Mouse (Mus musculus) neural tube, embryonic 15.5 days (tissue): ENCODE data around the gene Pcyt1a. TPM values are rescaled to one million over a fixed set of nuclear protein-coding genes. Genes with fewer than 3 reads are reported as not detected.
A peak's percentile ranks its signal among the peaks of the same experiment; 100 is the strongest.

Source experiments
- ATAC-seq: fragments of 200-750 bp; cut with Nextera tagmentation; 2 replicates; pipeline ENCODE4 v1.8.0; 2017; ENCODE audit warnings: mild to moderate bottlenecking, moderate TSS enrichment, moderate library complexity; ENCODE audit not compliant: low FRiP score
- H3K27ac ChIP-seq: fragments of 300-500 bp; sonication (generic); replicated peaks from 2 replicates; pipeline ENCODE4 v1.5.1; 2015; ENCODE audit warnings: mild to moderate bottlenecking, inconsistent platforms
- H3K27me3 ChIP-seq: fragments of 300-500 bp; sonication (generic); replicated peaks from 2 replicates; pipeline ENCODE4 v1.6.1; 2015; ENCODE audit warnings: inconsistent platforms
- H3K36me3 ChIP-seq: fragments of 300-500 bp; sonication (generic); 2 replicates; pipeline ENCODE4 v1.6.1; 2015; ENCODE audit warnings: inconsistent platforms
- H3K4me1 ChIP-seq: fragments of 300-500 bp; sonication (generic); 2 replicates; pipeline ENCODE4 v1.6.1; 2015; ENCODE audit warnings: inconsistent platforms
- H3K4me2 ChIP-seq: fragments of 300-500 bp; sonication (generic); 2 replicates; pipeline ENCODE4 v1.6.1; 2015; ENCODE audit warnings: inconsistent platforms, mild to moderate bottlenecking, moderate library complexity
- H3K4me3 ChIP-seq: fragments of 300-500 bp; sonication (generic); replicated peaks from 2 replicates; pipeline ENCODE4 v1.5.1; 2015; ENCODE audit warnings: mild to moderate bottlenecking, inconsistent platforms
- H3K9ac ChIP-seq: fragments of 300-500 bp; sonication (generic); replicated peaks from 2 replicates; pipeline ENCODE4 v1.6.1; 2015; ENCODE audit warnings: mild to moderate bottlenecking, inconsistent platforms
- H3K9me3 ChIP-seq: fragments of 300-500 bp; sonication (generic); replicated peaks from 2 replicates; pipeline ENCODE4 v1.6.1; 2016; ENCODE audit warnings: inconsistent platforms
- WGBS: fragments of 180-500 bp; shearing (Covaris S2); methylation state at CpG from one replicate; pipeline ENCODE4 v1.1.7; 2015; ENCODE audit warnings: mixed read lengths; 5-methylcytosine and 5-hydroxymethylcytosine counted together
- polyA plus RNA-seq: library from polyadenylated mRNA; unstranded; fragments of >200 nt; fragmentation: Nextera tagmentation; extraction: Ambion mirVana; gene quantifications from 2 replicates; pipeline ENCODE4 v1.2.1, GENCODE M21; 2015

Gene Pcyt1a
- polyA plus RNA-seq, 1 experiment from 2014 or later: 46.0 TPM

- Histone ChIP-seq H3K27me3 (no peaks in the 10 kb centered on the region), H3K27ac (no peak overlapping the region), H3K9me3 (no peaks in the 10 kb centered on the region), H3K4me2 (no peak overlapping the region), H3K9ac (no peak overlapping the region), H3K4me3 (no peak overlapping the region), H3K36me3 (no peaks in the 10 kb centered on the region), H3K4me1 (no peaks in the 10 kb centered on the region)
- no peak for ATAC-seq
- 92% methylated on average over 3 of the region's 3 CpGs for WGBS
These were observed 27.9 kb upstream of the Pcyt1a start for GRCm38 (mm10) chr16:32402818-32403217.

GRCm38 (mm10) chr16:32405716-32406115 is 25.0 kb upstream of the Pcyt1a start:
- no peaks in the 10 kb centered on the region for H3K36me3 ChIP-seq
- H3K4me2 ChIP-seq: no peak overlapping the region
- no peak for ATAC-seq
- no peak overlapping the region for H3K4me3 ChIP-seq
- no peak overlapping the region for H3K27ac ChIP-seq
- H3K9ac ChIP-seq: no peak overlapping the region
- H3K4me1 ChIP-seq: no peaks in the 10 kb centered on the region
- no peaks in the 10 kb centered on the region for H3K9me3 ChIP-seq
- no peaks in the 10 kb centered on the region for H3K27me3 ChIP-seq
- WGBS: 93% methylated on average over 9 of the region's 9 CpGs

GRCm38 (mm10) chr16:32406671-32407070 is 24.1 kb upstream of the Pcyt1a start:
- Histone ChIP-seq H3K4me2 (no peak overlapping the region), H3K4me1 (no peaks in the 10 kb centered on the region), H3K9me3 (no peaks in the 10 kb centered on the region), H3K27me3 (no peaks in the 10 kb centered on the region), H3K36me3 (no peaks in the 10 kb centered on the region), H3K9ac (no peak overlapping the region), H3K4me3 (no peak overlapping the region), H3K27ac (no peak overlapping the region)
- ATAC-seq: no peak
- 83% methylated on average over 6 of the region's 6 CpGs for WGBS

GRCm38 (mm10) chr16:32407730-32408129 is 23.0 kb upstream of the Pcyt1a start:
- no peaks in the 10 kb centered on the region for H3K36me3 ChIP-seq
- H3K4me1 ChIP-seq: no peaks in the 10 kb centered on the region
- H3K9ac ChIP-seq: no peak overlapping the region
- WGBS: 83% methylated on average over 10 of the region's 10 CpGs
- no peak overlapping the region for H3K4me3 ChIP-seq
- H3K27me3 ChIP-seq: no peaks in the 10 kb centered on the region
- no peak for ATAC-seq
- no peak overlapping the region for H3K27ac ChIP-seq
- H3K9me3 ChIP-seq: no peaks in the 10 kb centered on the region
- no peak overlapping the region for H3K4me2 ChIP-seq

GRCm38 (mm10) chr16:32417457-32417856 is 13.3 kb upstream of the Pcyt1a start:
- Histone ChIP-seq H3K36me3 (no peaks in the 10 kb centered on the region), H3K27me3 (no peaks in the 10 kb centered on the region), H3K27ac (no peak overlapping the region), H3K4me2 (no peak overlapping the region), H3K9ac (no peak overlapping the region), H3K4me3 (no peak overlapping the region), H3K9me3 (no peaks in the 10 kb centered on the region), H3K4me1 (peaks cover 12% of the 10 kb centered on the region)
- ATAC-seq: no peak
- WGBS: 34% methylated on average over 1 of the region's 1 CpGs

GRCm38 (mm10) chr16:32419517-32420483 is 10.9 kb upstream of the Pcyt1a start, which contains the start of gene Tctex1d2:
Gene Tctex1d2 (plus strand): TSS chr16:32419702.
- peak within 1 kb of the TSS; percentile 66 for H3K4me3 ChIP-seq
- H3K4me2 ChIP-seq: peak within 1 kb of the TSS; percentile 65
- H3K36me3 ChIP-seq: no peaks in the 10 kb centered on the region
- under 1% methylated on average over 45 of the region's 45 CpGs for WGBS
- H3K4me1 ChIP-seq: peaks cover 12% of the 10 kb centered on the region
- H3K27me3 ChIP-seq: no peaks in the 10 kb centered on the region
- peak within 1 kb of the TSS; percentile 92 for H3K27ac ChIP-seq
- H3K9ac ChIP-seq: peak within 1 kb of the TSS; percentile 71
- peak; percentile 96 for ATAC-seq
- H3K9me3 ChIP-seq: no peaks in the 10 kb centered on the region

- H3K27me3 ChIP-seq: no peaks in the 10 kb centered on the region
These were observed 3.2 kb upstream of the Pcyt1a start for GRCm38 (mm10) chr16:32427506-32427905.

GRCm38 (mm10) chr16:32431047-32431591 is 398 bp downstream of the Pcyt1a start:
- peak overlapping the region; percentile 89 for H3K9ac ChIP-seq
- H3K36me3 ChIP-seq: no peaks in the 10 kb centered on the region
- peak overlapping the region; percentile 81 for H3K4me2 ChIP-seq
- peak overlapping the region; percentile 79 for H3K4me3 ChIP-seq
- H3K9me3 ChIP-seq: no peaks in the 10 kb centered on the region
- 0 out of 2 replicates have a peak, but pooled peaks have one; percentile 1 for ATAC-seq
- WGBS: 1% methylated on average over 28 of the region's 28 CpGs
- peak overlapping the region; percentile 94 for H3K27ac ChIP-seq
- no peaks in the 10 kb centered on the region for H3K27me3 ChIP-seq
- H3K4me1 ChIP-seq: peaks cover 25% of the 10 kb centered on the region

More at GRCm38 (mm10) chr16:32427506-32427905, 3.2 kb upstream of the Pcyt1a start:
- ATAC-seq: no peak
- H3K4me1 ChIP-seq: peaks cover 23% of the 10 kb centered on the region
- no peak overlapping the region for H3K4me2 ChIP-seq
- H3K27ac ChIP-seq: no peak overlapping the region
- WGBS: 84% methylated on average over 3 of the region's 3 CpGs
- no peaks in the 10 kb centered on the region for H3K9me3 ChIP-seq
- no peaks in the 10 kb centered on the region for H3K36me3 ChIP-seq
- no peak overlapping the region for H3K9ac ChIP-seq
- no peak overlapping the region for H3K4me3 ChIP-seq

GRCm38 (mm10) chr16:32431926-32432325 is 1.2 kb downstream of the Pcyt1a start:
- Histone ChIP-seq H3K9ac (no peak overlapping the region), H3K9me3 (no peaks in the 10 kb centered on the region), H3K27me3 (no peaks in the 10 kb centered on the region), H3K4me1 (peaks cover 25% of the 10 kb centered on the region), H3K4me3 (peak overlapping the region; percentile 79), H3K4me2 (peak overlapping the region; percentile 81), H3K36me3 (no peaks in the 10 kb centered on the region), H3K27ac (no peak overlapping the region)
- ATAC-seq: no peak
- 100% methylated on average over 1 of the region's 1 CpGs for WGBS

- peaks cover 25% of the 10 kb centered on the region for H3K4me1 ChIP-seq
- WGBS: 87% methylated on average over 2 of the region's 2 CpGs
- no peak overlapping the region for H3K9ac ChIP-seq
- H3K9me3 ChIP-seq: no peaks in the 10 kb centered on the region
- no peak overlapping the region for H3K4me2 ChIP-seq
- no peak overlapping the region for H3K27ac ChIP-seq
- ATAC-seq: no peak
- H3K27me3 ChIP-seq: no peaks in the 10 kb centered on the region
- no peaks in the 10 kb centered on the region for H3K36me3 ChIP-seq
- H3K4me3 ChIP-seq: no peak overlapping the region
These were observed 2.4 kb downstream of the Pcyt1a start for GRCm38 (mm10) chr16:32433138-32433537.

- Histone ChIP-seq H3K27me3 (no peaks in the 10 kb centered on the region), H3K27ac (no peak overlapping the region), H3K4me2 (no peak overlapping the region), H3K36me3 (no peaks in the 10 kb centered on the region), H3K9me3 (no peaks in the 10 kb centered on the region), H3K9ac (no peak overlapping the region), H3K4me3 (no peak overlapping the region), H3K4me1 (peaks cover 25% of the 10 kb centered on the region)
- no peak for ATAC-seq
- WGBS: 67% methylated on average over 6 of the region's 6 CpGs
These were observed 3.3 kb downstream of the Pcyt1a start for GRCm38 (mm10) chr16:32434066-32434465.

GRCm38 (mm10) chr16:32434691-32435090 is 4.0 kb downstream of the Pcyt1a start:
- Histone ChIP-seq H3K4me1 (peaks cover 20% of the 10 kb centered on the region), H3K36me3 (0 out of 2 replicates have a peak, but pooled peaks cover under 1% of the 10 kb centered on the region), H3K27me3 (no peaks in the 10 kb centered on the region), H3K27ac (no peak overlapping the region), H3K4me3 (no peak overlapping the region), H3K4me2 (no peak overlapping the region), H3K9me3 (no peaks in the 10 kb centered on the region), H3K9ac (no peak overlapping the region)
- ATAC-seq: no peak
